Mouse (Mus musculus) left cerebral cortex, adult 8-10 months (tissue): ENCODE data around the gene BC016579. TPM values are rescaled to one million over a fixed set of nuclear protein-coding genes. Genes with fewer than 3 reads are reported as not detected.

Experiments
- DNase-seq, 2 experiments: peaks; one replicate each; pipeline ENCODE4 v3.0.0; 2022; ENCODE audit warnings: low spot score in 2 of 2
- total RNA-seq, 4 experiments: library from RNA; stranded (reverse); gene quantifications; 2 replicates each; pipeline ENCODE4 v1.2.4; 2022

Gene BC016579
- total RNA-seq = under 1 TPM in 3 of 4 experiments, not detected in 1; 0.16 to 0.55 (median 0.25) TPM

- no peak for DNase-seq
Measured at GRCm38 (mm10) chr16:45653934-45654332, at the start of gene BC016579. Gene BC016579 (minus strand): TSS chr16:45654068.

GRCm38 (mm10) chr16:45699301-45699700 is 45.4 kb upstream of the BC016579 start:
- no peak for DNase-seq

GRCm38 (mm10) chr16:45697996-45698395 is 44.1 kb upstream of the BC016579 start:
- DNase-seq = no peak

GRCm38 (mm10) chr16:45695445-45696160 is 41.7 kb upstream of the BC016579 start:
- DNase-seq = no peak

DNA sequence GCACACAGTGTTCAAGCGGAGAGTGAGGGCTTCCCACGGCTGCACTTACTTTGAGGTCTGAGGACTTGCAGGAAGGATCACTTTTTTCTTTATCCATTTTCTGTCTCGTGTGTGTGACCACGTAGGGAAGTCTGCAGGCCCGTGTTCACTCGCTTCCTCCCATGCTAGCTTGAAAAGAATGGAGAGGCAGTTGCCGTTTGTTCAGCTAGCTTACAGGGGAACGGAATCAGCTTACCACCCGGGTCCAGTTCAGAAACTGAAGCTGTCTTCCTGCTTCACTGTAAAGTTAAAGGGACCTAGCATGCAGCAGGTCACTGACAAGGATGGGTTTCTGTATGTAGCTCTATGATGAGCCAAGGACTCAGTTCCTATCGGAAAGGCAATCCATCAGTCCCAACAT is 39.7 kb upstream of the BC016579 start, which contains the start of gene Tmprss7:
Tmprss7 (minus strand) TSS at position 101 of the 400 bp plus-strand sequence.
- DNase-seq = no peak

DNA sequence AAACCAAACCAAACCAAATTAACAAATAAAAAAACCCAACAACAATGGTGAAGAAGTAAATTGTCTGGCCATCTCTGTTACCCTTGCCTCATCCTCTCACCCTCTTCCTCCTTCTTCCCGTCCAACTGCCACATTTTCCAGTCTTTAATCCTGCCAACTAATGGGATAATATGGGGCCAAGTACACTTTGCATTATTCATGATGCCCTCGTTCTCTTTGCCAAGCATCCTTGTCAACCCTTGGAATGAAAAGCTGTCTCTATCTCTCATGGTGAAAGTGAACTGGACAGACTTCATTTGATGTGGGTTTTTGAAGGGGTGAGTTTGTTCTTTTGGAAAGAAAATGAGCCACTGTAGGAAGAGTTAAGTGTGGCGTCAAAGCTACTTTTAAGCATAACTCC is 39.0 kb upstream of the BC016579 start:
- no peak for DNase-seq

- DNase-seq = peak; percentile 25 to 46
Measured at GRCm38 (mm10) chr16:45690178-45690577, 36.3 kb upstream of the BC016579 start.

GRCm38 (mm10) chr16:45686833-45687232 is 33.0 kb upstream of the BC016579 start:
- DNase-seq = no peak

GRCm38 (mm10) chr16:45685295-45685694 is 31.4 kb upstream of the BC016579 start:
- DNase-seq = peak in 1 of 2 experiments; percentile 24

GRCm38 (mm10) chr16:45684815-45685214 is 30.9 kb upstream of the BC016579 start:
- DNase-seq = peak in 1 of 2 experiments; percentile 50

DNA sequence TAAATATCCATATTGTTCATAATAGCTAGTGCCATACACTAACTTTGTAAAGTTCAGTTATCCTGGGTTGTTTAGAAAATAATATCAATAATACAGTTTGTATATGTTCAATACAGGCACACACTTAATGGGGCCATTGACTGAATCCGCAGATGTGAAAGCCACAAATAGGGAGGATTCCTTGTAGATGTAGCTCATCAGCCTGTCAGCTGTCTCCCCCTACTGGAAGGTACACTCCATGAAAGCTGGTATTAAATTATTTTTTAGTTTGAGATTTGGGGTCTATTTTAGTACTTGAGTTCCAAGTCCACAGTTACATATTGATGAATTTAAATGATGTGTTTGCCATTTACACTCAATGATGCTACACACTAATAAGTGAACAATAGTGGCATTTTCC is 22.6 kb upstream of the BC016579 start:
- DNase-seq = no peak

GRCm38 (mm10) chr16:45670005-45670404 is 16.1 kb upstream of the BC016579 start:
- DNase-seq = no peak

- DNase-seq = no peak
Measured at GRCm38 (mm10) chr16:45668178-45668577, 14.3 kb upstream of the BC016579 start.

DNA sequence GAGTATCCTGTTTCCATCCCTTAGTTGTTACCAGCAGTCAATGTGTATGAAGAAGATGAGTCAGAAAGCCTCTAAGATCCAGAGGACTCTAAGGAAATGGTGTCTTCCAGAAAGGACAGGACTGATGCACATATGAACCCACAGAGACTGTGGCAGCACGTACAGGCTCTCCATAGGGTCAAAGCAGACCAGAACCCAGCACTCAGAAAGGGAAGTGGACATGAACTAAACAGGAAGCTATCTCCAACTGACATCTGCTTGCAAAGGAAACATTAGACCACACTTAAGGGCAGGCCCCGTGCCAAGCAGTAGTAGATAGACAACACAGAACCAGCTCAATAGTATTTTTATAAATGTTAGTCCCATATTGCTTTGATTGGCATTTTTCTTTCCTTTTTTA is 12.3 kb upstream of the BC016579 start:
- no peak for DNase-seq

GRCm38 (mm10) chr16:45662381-45662780 is 8.5 kb upstream of the BC016579 start:
- no peak for DNase-seq

GRCm38 (mm10) chr16:45659596-45659995 is 5.7 kb upstream of the BC016579 start:
- peak in 1 of 2 experiments; percentile 49 for DNase-seq

- DNase-seq = no peak
Measured at GRCm38 (mm10) chr16:45658248-45658647, 4.4 kb upstream of the BC016579 start.

GRCm38 (mm10) chr16:45657574-45658159 is 3.8 kb upstream of the BC016579 start:
- DNase-seq = no peak

- DNase-seq = no peak
Measured at GRCm38 (mm10) chr16:45654465-45654864, 597 bp upstream of the BC016579 start.

- no peak for DNase-seq
Measured at GRCm38 (mm10) chr16:45653009-45653933, 597 bp downstream of the BC016579 start.

- DNase-seq = no peak
Measured at GRCm38 (mm10) chr16:45651497-45651896, 2.4 kb downstream of the BC016579 start.

- no peak for DNase-seq
Measured at GRCm38 (mm10) chr16:45644380-45644779, 9.5 kb downstream of the BC016579 start.
